Mouse (Mus musculus) hindbrain, embryonic 11.5 days (tissue): Measurements from ENCODE around the gene Ccdc113. TPM values are rescaled to one million over a fixed set of nuclear protein-coding genes. Genes with fewer than 3 reads are reported as not detected.
"Not testable (repeated sequence)": the region's sequence is repeated elsewhere in the genome, so short reads cannot be mapped to it uniquely, and the experiment has no call there.

ENCODE experiments used
- ATAC-seq: fragments of 200-750 bp; cut with Nextera tagmentation; 2 replicates; pipeline ENCODE4 v1.8.0; 2017; ENCODE audit warnings: mild to moderate bottlenecking, moderate TSS enrichment, moderate library complexity; ENCODE audit not compliant: low FRiP score
- DNase-seq: peaks from one replicate; pipeline ENCODE4 v3.0.0-alpha.2; 2015; ENCODE audit warnings: low spot score
- H3K27ac ChIP-seq: fragments of 300-500 bp; sonication (generic); 2 replicates; pipeline ENCODE4 v1.5.1; 2014; ENCODE audit warnings: mild to moderate bottlenecking, low read depth, low read length
- H3K27me3 ChIP-seq: fragments of 300-500 bp; sonication (generic); 2 replicates; pipeline ENCODE4 v1.6.1; 2014; ENCODE audit warnings: mild to moderate bottlenecking, low read length, moderate library complexity, mixed read lengths; ENCODE audit not compliant: control insufficient read depth, insufficient read depth
- H3K36me3 ChIP-seq: fragments of 300-500 bp; sonication (generic); 2 replicates; pipeline ENCODE4 v1.6.1; 2014; ENCODE audit warnings: mild to moderate bottlenecking, low read length, moderate library complexity, mixed read lengths; ENCODE audit not compliant: control insufficient read depth, insufficient read depth
- H3K4me1 ChIP-seq: fragments of 300-500 bp; sonication (generic); replicated peaks from 2 replicates; pipeline ENCODE4 v1.6.1; 2014; ENCODE audit warnings: low read length, mixed read lengths; ENCODE audit not compliant: control insufficient read depth, insufficient read depth
- H3K4me2 ChIP-seq: fragments of 300-500 bp; sonication (generic); replicated peaks from 2 replicates; pipeline ENCODE4 v1.6.1; 2014; ENCODE audit warnings: mild to moderate bottlenecking, low read depth, low read length
- H3K4me3 ChIP-seq: fragments of 300-500 bp; sonication (generic); 2 replicates; pipeline ENCODE4 v1.5.1; 2014; ENCODE audit warnings: low read depth, low read length
- H3K9ac ChIP-seq: fragments of 300-500 bp; sonication (generic); 2 replicates; pipeline ENCODE4 v1.6.1; 2014; ENCODE audit warnings: low read depth, low read length
- H3K9me3 ChIP-seq: fragments of 300-500 bp; sonication (generic); 2 replicates; pipeline ENCODE4 v1.6.1; 2016; ENCODE audit warnings: low read length; ENCODE audit not compliant: control insufficient read depth
- WGBS: fragments of 180-500 bp; shearing (Covaris S2); extraction: QIAGEN DNeasy Blood & Tissue Kit; methylation state at CpG from one replicate; pipeline ENCODE4 v1.1.7; 2014; 5-methylcytosine and 5-hydroxymethylcytosine counted together
- polyA plus RNA-seq: library from polyadenylated mRNA; unstranded; fragments of >200 nt; fragmentation: Nextera tagmentation; extraction: Ambion mirVana; gene quantifications from 2 replicates; pipeline ENCODE4 v1.2.1, GENCODE M21; 2014

The Ccdc113 gene
- polyA plus RNA-seq, 1 experiment from 2014 or later = 2.5 TPM

GRCm38 (mm10) chr8:95606509-95606908 lies 72.6 kb downstream of the Ccdc113 start:
- not testable (repeated sequence) for DNase-seq, H3K9ac ChIP-seq, H3K9me3 ChIP-seq, H3K4me2 ChIP-seq, H3K27me3 ChIP-seq, H3K36me3 ChIP-seq, ATAC-seq, H3K27ac ChIP-seq, H3K4me3 ChIP-seq, H3K4me1 ChIP-seq
- 29% methylated on average over 4 of the region's 5 CpGs for WGBS

- no peaks in the 10 kb centered on the region for H3K4me1 ChIP-seq
- no peak overlapping the region for H3K9ac ChIP-seq
- H3K27ac ChIP-seq = no peak overlapping the region
- H3K27me3 ChIP-seq = no peaks in the 10 kb centered on the region
- 58% methylated on average over 9 of the region's 9 CpGs for WGBS
- H3K36me3 ChIP-seq = no peaks in the 10 kb centered on the region
- ATAC-seq (no peak), DNase-seq (no peak)
- H3K4me3 ChIP-seq = no peak overlapping the region
- no peak overlapping the region for H3K4me2 ChIP-seq
- no peaks in the 10 kb centered on the region for H3K9me3 ChIP-seq
Measured at GRCm38 (mm10) chr8:95607210-95607609, 73.3 kb downstream of the Ccdc113 start.

Other genes with a start within 250 kb of the Ccdc113 start
- gene Cngb1, start 227.5 kb upstream of the Ccdc113 start, polyA plus RNA-seq = 0.66 and 0.71 TPM in 2 replicates
- gene Tepp, start 223.5 kb upstream of the Ccdc113 start, polyA plus RNA-seq = not detected in 2 replicates
- gene Zfp319, start 202.1 kb upstream of the Ccdc113 start, polyA plus RNA-seq = 8.9 and 10.0 TPM in 2 replicates
- gene Usb1, start 201.8 kb upstream of the Ccdc113 start, polyA plus RNA-seq = 36.5 and 40.3 TPM in 2 replicates
- gene Mmp15, start 181.8 kb upstream of the Ccdc113 start, polyA plus RNA-seq = 13.0 and 15.7 TPM in 2 replicates
- 141 and 145 TPM in 2 replicates for gene Cfap20, start 99.2 kb upstream of the Ccdc113 start, polyA plus RNA-seq
- gene Csnk2a2, start 44.0 kb upstream of the Ccdc113 start, polyA plus RNA-seq = 14.2 and 19.1 TPM in 2 replicates
- gene Prss54, start 42.3 kb downstream of the Ccdc113 start, polyA plus RNA-seq = not detected in 2 replicates
- gene Gins3, start 99.4 kb downstream of the Ccdc113 start, polyA plus RNA-seq = 24.1 and 25.1 TPM in 2 replicates
- gene Ndrg4, start 142.9 kb downstream of the Ccdc113 start, polyA plus RNA-seq = 45.0 and 61.6 TPM in 2 replicates
- 18.2 and 21.3 TPM in 2 replicates for gene Setd6, start 181.8 kb downstream of the Ccdc113 start, polyA plus RNA-seq